ENCODE assay signal across 8 mouse cellular contexts in the genomic region with DNA sequence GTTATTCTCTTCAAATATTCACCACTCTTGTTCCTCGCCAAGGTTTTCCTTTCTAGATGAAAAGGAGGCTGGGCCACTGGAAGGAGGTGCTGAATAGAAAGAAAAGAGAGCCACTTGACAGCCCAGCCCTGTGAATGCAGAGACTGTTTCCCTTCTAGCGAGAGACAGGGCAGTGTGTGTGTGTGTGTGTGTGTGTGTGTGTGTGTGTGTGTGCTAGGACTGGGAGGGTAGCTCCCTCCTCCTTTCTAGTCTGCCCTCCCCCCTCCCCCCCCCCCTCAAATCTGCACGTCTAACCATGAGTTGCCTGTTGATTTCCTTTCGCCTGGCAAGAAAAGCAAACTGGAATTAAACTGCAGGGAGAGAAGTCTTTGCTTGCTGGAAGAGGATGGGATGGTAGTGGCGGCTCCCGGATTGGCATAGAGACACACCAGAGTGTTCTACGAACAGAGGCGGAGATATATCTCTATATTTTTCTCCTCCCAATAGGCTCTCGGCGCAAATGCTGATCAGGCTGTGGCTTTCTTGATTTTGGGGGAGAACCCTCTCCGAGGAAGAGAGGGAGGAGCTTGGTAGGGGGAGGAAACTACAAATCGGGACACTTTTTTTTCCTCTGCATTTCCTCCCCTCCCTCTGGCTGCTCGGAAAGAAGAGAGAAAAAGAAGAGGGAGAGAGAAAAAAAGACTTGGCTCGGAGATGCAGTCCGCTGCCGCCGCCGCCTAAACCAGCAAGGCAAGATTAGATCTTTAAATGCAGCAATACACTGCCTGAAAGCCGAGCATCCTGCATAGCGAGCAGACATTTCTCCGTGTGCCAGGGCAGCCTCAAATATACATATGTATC. TPM values are rescaled to one million over a fixed set of nuclear protein-coding genes. Genes with fewer than 3 reads are reported as not detected.
DNase-seq lines count a peak whose midpoint lies in the region; ATAC-seq lines count a peak whose summit lies in the region.

No protein-coding gene starts in this region.

- peak; percentile 79 for DNase-seq in forebrain, embryonic 14.5 days (ENCODE audit: low spot score)
- DNase-seq in induced T-regulatory cell, adult 2 months (ENCODE audit: low read depth) = peak; percentile 1
- DNase-seq in left cerebral cortex, adult 8-10 months (ENCODE audit: low spot score in 2 of 2) = peak; percentile 42 to 43
- DNase-seq in yolk sac, embryonic 10.5 days (ENCODE audit: low spot score) = peak; percentile 9
- DNase-seq in adipocyte (ENCODE audit: low spot score) = no peak

- H3K27ac ChIP-seq in forebrain, embryonic 14.5 days (ENCODE audit: low read depth, low read length) = peak overlapping the region; percentile 65
- H3K27ac ChIP-seq in midbrain, embryonic 13.5 days = peak overlapping the region; percentile 87

- peaks cover 25% of the 10 kb centered on the region for H3K9me3 ChIP-seq in megakaryocyte, embryonic 14.5 days
- no peaks in the 10 kb centered on the region for H3K9me3 ChIP-seq in forebrain, embryonic 14.5 days (replicated peaks; ENCODE audit: control insufficient read depth, low read length)
- no peaks in the 10 kb centered on the region for H3K9me3 ChIP-seq in midbrain, embryonic 13.5 days

- H3K36me3 ChIP-seq in megakaryocyte, embryonic 14.5 days (replicated peaks; ENCODE audit: low read length) = no peaks in the 10 kb centered on the region
- H3K36me3 ChIP-seq in forebrain, embryonic 14.5 days (ENCODE audit: control insufficient read depth, insufficient read depth, low read length) = no peaks in the 10 kb centered on the region
- H3K36me3 ChIP-seq in midbrain, embryonic 13.5 days = no peaks in the 10 kb centered on the region

- H3K4me1 ChIP-seq in megakaryocyte, embryonic 14.5 days = peaks cover 61% of the 10 kb centered on the region
- peaks cover 16% of the 10 kb centered on the region for H3K4me1 ChIP-seq in forebrain, embryonic 14.5 days (ENCODE audit: control insufficient read depth, insufficient read depth, low read length)
- H3K4me1 ChIP-seq in midbrain, embryonic 13.5 days (replicated peaks) = peaks cover 24% of the 10 kb centered on the region

- ATAC-seq in megakaryocyte, adult 5-6 weeks (ENCODE audit: poor library complexity, severe bottlenecking) = no peak
- ATAC-seq in forebrain, embryonic 14.5 days = peak; percentile 35
- peak; percentile 28 for ATAC-seq in midbrain, embryonic 13.5 days

- H3K9ac ChIP-seq in forebrain, embryonic 14.5 days (ENCODE audit: low read length) = peak overlapping the region; percentile 53
- peak overlapping the region; percentile 76 for H3K9ac ChIP-seq in midbrain, embryonic 13.5 days (replicated peaks)

- H3K4me3 ChIP-seq in megakaryocyte, embryonic 14.5 days (replicated peaks) = peak overlapping the region; percentile 85
- H3K4me3 ChIP-seq in forebrain, embryonic 14.5 days (ENCODE audit: low read depth, low read length) = peak overlapping the region; percentile 60
- peak overlapping the region; percentile 70 for H3K4me3 ChIP-seq in midbrain, embryonic 13.5 days (replicated peaks)

- WGBS in forebrain, embryonic 14.5 days = under 1% methylated on average over 20 of the region's 21 CpGs
- under 1% methylated on average over 20 of the region's 21 CpGs for WGBS in midbrain, embryonic 13.5 days

- peak overlapping the region; percentile 95 for H3K4me2 ChIP-seq in forebrain, embryonic 14.5 days (ENCODE audit: low read length)
- H3K4me2 ChIP-seq in midbrain, embryonic 13.5 days (replicated peaks) = peak overlapping the region; percentile 94

- H3K27me3 ChIP-seq in megakaryocyte, embryonic 14.5 days (replicated peaks) = peaks cover 64% of the 10 kb centered on the region
- peaks cover 3% of the 10 kb centered on the region; the same call in 1 of the 2 replicates for H3K27me3 ChIP-seq in forebrain, embryonic 14.5 days (replicated peaks; ENCODE audit: control insufficient read depth, insufficient read depth, low read length)
- peaks cover 20% of the 10 kb centered on the region for H3K27me3 ChIP-seq in midbrain, embryonic 13.5 days

RNA-seq across cellular contexts. Expression of a gene that starts 1.5 kb away (rescaled TPM):
- polyA plus RNA-seq in megakaryocyte, embryonic 14.5 days (2012; ENCODE audit: insufficient read depth, low replicate concordance) = 0.03 and 0.14 TPM in 2 replicates
- total RNA-seq in megakaryocyte, adult 5-6 weeks (2015) = not detected in 2 replicates
- 0.08 TPM in 1 of 2 replicates, not detected in the other for total RNA-seq in megakaryocyte, adult 5-6 weeks (2017)
- polyA plus RNA-seq in forebrain, embryonic 14.5 days (2014; fragmentation: Nextera tagmentation; extraction: Ambion mirVana) = 8.9 and 12.1 TPM in 2 replicates
- total RNA-seq in left cerebral cortex, adult 8-10 months (2022) = 10 to 100 TPM; 30.6 to 37.8 (median 32.7) TPM
- polyA plus RNA-seq in midbrain, embryonic 13.5 days (2015; fragmentation: Nextera tagmentation; extraction: Ambion mirVana) = 15.3 and 17.6 TPM in 2 replicates
